Mouse (Mus musculus) layer of hippocampus, adult 8-10 months (tissue): Measurements from ENCODE around the gene Eif5a2. TPM values are rescaled to one million over a fixed set of nuclear protein-coding genes. Genes with fewer than 3 reads are reported as not detected.
"Not testable (repeated sequence)": the region's sequence is repeated elsewhere in the genome, so short reads cannot be mapped to it uniquely, and the experiment has no call there.

Source experiments
- DNase-seq, 2 experiments: peaks; one replicate each; pipeline ENCODE4 v3.0.0; 2022; ENCODE audit warnings: low spot score in 2 of 2
- total RNA-seq, 4 experiments: library from RNA; stranded (reverse); gene quantifications; 2 replicates each; pipeline ENCODE4 v1.2.4; 2022

The Eif5a2 gene
- total RNA-seq, result 10 to 100 TPM; 32.3 to 41.0 (median 33.8) TPM

DNA sequence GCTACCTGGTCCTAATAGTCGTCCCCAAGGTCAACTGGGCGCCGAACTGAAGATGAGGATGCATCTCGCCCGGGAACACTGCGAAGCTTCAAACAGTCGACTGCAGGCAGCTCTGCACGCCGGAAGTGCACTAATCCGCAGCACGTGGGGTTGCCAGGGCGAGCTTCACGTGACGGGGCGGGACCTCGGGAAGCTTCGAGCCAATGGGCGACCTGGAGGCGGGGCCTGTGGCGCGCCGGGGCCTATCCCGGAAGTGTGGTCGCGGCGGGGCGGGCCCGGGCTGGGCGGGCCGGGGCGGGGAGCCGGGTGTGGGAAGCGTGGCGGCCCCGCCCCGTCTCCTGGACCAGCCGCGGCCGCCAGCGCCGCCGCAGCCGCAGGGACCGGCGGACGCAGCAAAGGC, at the start of gene Eif5a2:
TSS of gene Eif5a2 (plus strand) at position 283 of the 400 bp plus-strand sequence.
- DNase-seq, result peak; percentile 90 to 93

DNA sequence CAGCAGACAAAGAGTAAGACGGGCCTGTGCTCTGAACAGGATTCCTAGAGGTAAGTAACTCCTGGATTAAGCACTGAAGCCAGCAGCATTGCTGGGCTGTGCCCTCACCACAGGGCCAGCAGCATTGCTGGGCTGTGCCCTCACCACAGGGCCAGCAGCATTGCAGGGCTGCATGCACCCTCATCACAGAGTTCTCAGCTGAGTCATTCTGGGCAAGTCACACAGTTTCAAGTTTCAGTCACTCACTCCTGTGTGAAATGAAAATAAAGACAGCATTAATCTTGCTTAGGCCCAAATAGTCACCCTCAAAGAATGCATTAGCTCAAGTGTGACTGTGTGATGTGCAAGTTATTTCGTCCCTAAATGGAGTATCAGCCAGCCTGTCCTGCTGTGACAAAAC, 46.4 kb upstream of the Eif5a2 start:
- no peak for DNase-seq

DNA sequence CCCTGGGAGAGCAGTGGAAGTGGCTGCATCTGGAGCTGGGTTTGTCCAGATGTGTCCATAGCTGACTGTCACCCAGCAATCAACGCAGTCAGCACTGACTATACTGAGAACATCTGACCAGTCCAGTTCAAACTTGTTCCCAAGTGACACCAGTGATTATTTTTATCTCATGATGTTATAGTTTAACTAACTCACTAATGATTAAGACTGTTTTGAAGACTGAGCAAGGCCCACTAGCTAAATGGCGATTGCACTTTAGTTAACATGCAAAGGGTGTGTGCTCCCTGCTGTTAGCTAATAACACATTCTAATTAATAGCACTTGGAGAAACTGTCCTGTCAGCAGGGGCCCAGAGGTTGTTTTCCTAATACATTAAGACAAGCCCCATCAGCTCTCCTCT, 44.1 kb upstream of the Eif5a2 start:
- DNase-seq, result no peak

DNA sequence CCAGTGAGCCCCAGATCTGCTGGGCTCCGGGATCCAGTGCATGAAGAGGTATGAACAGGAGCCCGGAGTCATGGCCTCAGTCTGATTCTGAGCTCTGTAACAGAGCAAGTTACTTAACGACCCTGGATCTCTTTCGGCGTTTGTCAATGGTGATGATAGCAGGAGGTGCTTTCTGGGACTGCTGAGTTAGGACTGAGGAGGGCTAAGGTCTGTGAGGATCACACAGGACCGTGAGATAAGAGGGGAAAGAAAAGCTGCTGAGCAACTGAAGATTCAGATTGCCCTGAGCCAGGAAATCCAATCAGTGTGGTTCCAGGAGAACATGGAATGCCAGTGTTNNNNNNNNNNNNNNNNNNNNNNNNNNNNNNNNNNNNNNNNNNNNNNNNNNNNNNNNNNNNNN, 40.7 kb upstream of the Eif5a2 start:
- no peak for DNase-seq

DNA sequence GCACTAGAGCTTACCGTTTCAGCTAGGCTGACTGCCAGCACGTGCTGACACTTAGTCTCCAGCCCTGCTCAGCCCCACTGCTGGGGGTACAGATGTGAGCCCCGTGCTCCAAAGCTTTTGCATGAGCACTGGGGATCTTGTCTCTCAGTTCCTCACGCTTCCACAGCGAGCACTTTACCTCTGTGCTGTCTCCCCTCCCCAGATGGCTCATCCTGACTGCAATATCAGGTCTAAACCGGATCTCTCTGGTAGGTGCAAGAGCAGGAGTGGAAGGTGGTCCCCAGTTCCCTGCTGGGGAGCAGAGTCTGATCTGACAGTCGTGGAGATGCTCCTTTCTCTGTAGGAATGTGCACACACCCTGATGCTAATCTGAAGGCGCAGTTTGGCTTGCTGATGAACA, 37.8 kb upstream of the Eif5a2 start:
- DNase-seq, result no peak

DNA sequence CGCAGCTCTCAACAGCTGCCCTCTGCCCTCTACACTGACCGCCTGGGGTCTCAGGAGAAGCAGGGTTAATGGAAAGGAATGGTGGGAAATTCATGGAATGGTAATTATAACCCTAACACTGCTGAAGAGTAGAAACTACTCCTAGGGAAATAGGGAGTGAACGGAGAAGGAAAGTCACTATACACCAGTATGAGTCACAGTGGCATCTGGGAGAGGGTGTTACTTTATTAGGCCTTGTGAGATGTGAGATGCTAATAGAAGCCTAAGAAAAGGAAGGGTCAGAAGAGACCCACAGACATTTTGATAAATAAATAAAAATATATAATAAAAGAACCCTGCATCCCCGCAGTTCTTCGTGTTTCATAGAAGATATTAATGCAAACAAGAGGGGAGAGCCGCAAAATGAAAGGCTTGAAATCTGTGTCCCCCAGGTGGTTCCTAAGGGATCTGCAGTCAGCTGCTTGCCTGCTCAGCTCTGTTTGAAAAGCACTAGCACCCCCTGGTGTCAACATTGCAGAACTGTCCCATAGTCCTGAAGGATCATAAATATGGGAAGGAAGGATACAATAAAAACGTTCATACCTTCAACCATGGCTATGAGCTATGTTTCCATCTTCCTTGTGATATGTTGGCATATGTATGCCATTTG, 35.1 kb upstream of the Eif5a2 start:
- peak; percentile 61 to 79 for DNase-seq

DNA sequence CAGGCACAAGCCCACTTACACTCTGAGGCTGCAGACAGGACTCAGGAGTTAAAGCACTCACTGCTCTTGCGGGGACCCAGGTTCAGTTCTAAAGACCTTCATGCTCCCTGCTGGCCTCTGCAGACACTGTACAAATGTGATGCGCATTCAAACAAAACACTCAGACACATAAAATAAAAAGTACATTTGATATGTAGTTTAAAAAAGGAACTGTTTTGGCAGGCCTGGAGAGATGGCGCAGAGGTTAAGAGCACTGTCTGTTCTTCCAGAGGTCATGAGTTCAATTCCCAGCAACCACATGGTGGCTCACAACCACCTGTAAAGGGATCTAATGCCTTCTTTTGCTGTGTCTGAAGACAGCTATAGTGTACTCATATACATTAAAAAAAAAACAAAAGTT, 32.9 kb upstream of the Eif5a2 start:
- no peak for DNase-seq

DNA sequence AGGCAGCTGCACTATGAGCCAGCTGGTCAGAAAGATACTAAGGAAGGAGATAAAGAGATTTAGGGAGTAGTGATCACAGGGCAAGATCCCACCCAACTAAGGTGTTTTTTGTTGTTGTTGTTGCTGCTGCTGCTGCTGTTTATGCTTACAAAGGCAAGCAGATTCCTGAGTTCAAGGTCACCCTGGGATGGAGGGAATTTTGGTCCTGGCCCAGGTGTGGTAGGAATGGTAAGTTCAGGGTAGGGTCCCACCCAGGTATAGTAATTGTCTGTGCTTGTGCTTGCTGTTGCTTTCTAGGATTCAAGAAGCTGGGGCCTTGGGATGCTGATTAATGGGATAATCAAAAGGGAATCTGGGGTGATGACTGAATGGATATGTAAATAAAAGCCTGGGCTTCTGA, 32.1 kb upstream of the Eif5a2 start:
- DNase-seq, result no peak

DNA sequence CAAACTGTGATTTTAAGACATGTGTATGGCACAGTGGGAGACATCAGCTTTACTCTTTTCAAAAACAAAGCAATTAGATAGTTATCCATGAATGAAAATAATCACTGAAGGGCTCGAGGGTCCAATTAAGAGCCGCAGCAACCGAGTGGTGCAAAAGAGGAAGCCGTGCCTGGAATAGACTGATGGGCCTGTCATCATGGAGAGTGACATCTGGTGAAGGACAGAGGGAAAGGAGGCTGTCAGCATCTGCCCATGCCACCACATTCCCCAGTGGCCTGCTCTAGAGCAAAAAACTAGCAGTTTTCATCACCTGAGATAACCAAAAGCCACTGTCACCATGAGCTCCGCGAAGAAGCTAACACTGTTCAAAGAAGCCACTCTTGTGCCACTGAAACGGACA, 25.6 kb upstream of the Eif5a2 start:
- no peak for DNase-seq

DNA sequence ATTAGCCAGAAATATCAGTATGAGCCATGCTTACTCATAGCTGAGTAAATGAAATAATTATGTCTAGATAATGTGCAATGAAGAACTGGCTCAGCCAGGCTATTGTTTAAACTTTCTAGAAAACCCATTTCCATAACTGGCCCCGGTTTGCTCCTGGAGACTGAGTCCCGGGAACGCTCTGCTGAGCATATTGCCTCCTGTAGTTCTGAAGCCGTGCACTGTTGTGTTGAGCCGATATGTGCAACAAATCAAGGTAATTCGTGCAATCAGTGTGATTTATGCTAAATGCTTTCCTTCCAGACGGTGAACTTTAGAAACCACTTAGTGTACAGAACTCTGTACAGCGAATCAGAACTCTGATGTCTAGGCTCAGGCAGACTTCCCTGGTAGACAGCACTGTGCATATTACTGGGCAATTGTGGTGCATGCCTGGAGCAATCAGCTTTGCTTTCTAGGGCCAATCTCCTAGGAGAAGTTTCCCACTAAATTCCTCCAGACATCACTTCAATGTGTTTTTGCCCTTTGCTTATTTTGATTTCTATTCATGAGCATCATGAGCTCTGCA, 19.8 kb upstream of the Eif5a2 start:
- DNase-seq, result no peak

DNA sequence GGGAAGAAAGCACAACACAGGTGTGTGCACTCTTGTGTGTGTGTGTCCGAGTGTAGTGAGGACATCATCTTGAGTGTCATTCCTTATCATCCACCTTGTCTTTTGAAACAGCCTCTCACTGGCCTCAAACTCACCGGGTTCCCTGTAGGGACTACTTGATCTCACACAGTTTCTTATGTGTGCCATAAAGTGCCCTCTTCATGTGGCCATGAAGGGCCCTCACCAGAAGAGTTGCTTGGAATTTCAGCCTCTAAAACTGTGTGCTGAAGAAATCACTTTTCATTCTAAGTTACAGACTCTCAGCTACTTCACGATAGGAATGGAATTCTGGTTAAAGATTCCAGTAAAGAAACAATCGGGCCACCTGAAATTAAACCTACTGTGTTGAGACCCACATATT, 14.1 kb upstream of the Eif5a2 start:
- no peak for DNase-seq

DNA sequence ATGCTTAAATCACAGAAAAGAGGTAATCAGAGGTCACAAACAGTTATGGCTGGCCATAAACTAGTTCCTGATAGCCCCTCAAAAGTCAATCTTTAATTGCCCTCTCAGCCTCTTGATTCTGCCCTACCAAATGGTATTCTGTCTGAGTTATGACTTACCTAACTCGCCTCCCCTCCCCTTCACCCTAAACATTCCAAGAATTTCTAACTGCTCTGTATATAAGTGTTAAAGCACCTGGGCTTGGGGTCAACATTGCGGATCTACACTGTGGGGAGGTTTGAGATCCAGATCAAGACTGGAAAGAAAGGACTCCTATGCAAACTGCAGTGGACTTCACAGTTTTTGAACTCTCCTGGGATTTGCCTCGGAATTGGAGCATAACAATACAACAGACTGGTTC, 12.9 kb upstream of the Eif5a2 start:
- DNase-seq, result no peak

DNA sequence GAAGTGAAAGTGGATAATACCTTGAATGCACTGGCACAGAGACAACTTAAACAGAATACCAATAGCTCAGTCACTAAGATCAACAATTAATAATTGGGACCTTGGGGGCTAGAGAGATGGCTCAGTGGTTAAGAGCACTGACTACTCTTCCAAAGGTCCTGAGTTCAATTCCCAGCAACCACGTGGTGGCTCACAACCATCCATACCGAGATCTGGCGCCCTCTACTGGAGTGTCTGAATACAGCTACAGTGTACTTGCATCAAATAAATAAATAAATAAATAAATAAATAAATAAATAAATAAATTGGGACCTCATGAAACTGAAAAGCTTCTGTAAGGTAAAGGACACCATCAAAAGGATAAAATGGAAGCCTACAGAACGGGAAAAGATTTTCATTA, 8.2 kb upstream of the Eif5a2 start:
- DNase-seq, result not testable (repeated sequence)

DNA sequence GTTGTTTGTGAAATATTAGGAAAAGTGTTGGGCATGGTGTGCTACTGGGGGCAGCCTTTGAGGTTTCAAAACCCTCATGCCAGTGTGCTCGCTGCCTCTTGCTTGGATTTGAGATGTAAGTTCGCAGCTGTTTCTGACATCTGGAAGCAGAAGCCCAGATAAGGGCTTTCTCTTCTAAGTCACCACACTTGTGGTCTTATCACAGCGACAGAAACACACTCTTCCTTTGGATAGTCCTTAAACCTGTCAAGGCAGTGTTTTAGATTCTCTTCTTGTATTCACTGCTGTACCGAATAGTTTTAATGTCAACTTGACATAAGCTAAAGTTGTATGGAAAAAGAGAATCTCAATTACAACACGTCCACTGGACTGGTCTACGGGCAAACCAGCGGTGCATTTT, 5.7 kb upstream of the Eif5a2 start:
- DNase-seq, result no peak

DNA sequence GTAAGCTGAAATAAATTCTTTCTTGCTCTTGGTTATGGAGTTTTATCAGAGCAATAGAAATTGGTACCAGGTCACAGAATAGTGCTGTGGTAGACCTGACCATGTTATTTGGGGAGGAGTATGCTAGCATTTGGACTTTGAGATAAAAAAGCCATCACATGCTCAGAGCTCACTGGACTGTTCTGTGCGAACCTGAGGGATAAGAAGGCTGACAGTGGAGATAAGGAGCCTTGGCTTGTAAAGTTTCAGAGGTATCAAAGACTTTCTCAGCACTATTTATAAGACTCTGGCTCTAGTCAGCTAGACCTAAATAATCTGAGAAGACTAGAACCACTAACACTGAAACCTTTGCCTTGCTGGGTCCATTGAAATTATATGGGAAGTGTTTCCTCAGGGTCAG, 5.1 kb upstream of the Eif5a2 start:
- DNase-seq, result no peak

DNA sequence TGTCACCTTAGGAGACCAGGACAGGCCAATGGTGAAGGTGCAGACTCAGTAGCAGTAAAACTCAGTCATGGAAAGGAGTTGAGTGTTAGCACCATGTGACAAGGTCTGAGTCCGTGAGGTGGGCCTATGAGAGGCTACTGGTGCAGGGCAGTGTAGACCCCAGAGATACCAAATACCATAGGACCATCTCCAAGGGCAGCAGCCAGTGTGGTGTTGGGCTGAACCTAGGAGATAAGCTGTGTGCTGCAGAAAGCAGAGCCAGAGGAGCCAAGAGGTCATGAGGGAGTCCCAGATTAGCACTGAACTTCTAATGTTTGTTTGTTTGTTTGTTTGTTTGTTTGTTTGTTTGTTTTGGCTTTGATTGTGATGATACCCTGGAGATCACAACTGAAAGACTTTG, 4.6 kb upstream of the Eif5a2 start:
- no peak for DNase-seq

DNA sequence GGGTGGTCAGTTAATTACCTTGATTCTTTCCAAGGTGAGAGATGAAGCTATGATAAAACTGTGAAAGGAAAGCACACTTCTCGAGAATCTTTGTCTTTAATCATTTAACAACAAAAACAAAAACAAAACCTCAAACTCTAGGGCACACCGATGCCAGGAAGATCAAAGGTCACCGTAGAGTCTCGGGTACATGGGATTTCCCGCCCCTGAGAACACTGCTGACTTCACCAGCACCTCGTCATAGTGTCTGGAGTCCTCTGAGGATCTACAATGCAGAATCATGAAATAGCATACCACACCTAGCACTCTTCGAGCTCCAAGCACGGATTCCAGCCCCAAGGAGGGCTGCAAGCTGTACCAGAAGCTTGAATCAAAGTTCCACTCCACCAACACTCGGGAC, 565 bp upstream of the Eif5a2 start:
- peak in 1 of 2 experiments; percentile 4 for DNase-seq

DNA sequence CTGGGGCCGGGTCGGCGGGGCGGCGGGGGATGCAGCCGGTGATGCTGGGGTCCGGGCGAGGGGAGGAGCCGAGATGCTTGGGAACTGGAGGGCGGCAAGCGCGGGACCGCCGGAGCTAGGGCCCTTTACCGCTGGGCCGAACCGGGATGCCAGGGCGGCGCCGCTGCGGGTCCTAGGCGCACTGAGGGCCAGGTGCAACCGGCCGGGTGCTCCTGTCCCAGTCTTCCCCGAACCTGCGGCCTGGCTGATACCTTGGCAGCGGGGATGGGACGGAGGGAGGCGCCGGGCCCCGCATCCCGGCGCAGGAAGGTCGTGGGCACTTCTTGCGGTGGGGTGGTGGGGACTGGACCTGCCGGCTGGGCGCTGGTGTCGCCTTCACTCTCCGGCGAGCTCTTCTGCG, 346 bp downstream of the Eif5a2 start:
- DNase-seq, result peak in 1 of 2 experiments; percentile 18

DNA sequence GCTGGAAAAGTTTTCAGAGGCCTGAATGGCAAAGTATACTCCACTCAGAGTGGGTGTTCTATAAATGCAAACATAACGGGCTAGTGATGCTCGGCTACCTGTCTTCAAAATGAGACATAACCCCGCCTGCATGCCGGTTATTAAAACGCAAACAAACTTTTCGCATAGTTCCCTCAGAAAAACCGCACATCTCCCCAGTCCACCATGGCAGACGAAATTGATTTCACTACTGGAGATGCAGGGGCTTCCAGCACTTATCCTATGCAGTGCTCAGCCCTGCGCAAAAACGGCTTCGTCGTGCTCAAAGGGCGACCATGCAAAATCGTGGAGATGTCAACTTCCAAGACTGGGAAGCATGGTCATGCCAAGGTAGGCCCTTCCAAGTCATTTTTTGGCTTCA, 772 bp downstream of the Eif5a2 start:
- no peak for DNase-seq

DNA sequence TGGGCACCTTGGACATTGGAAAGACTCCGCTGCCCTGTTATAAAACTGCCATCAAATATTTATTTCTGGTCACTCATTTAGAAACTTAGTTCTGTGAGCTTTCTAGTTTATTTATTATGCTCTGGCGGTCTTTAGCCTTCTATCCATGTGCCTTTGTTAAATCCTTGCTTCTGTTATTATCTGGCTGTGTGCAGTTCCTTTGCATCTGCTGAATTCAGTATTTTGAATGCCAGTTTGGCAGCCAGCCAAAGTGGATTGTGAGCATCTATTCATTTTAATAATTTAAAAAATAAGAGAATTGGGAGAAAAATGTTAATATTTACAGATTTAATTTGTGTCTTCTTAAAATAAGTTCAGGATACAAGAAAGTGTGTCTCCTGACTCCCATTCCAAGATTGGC, 3.1 kb downstream of the Eif5a2 start:
- no peak for DNase-seq

DNA sequence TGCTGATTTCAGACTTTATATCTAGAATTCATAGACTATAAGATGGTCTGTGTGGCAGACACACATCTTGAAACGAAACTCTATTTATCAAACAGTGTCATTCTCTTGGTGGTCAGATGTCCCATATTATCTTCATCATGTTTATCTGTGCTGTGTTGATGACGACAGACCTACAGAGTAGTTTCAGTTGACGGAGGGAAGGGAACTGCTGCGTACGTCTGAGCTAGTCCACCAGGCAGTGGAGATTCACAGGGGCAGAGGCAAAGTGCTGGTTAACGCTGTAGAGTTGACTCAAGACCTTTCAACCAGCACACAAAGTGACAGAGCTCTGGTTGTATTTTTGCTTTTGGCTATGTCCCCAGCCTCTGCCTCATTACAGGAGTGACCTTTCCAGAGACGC, 13.8 kb downstream of the Eif5a2 start:
- DNase-seq, result no peak

DNA sequence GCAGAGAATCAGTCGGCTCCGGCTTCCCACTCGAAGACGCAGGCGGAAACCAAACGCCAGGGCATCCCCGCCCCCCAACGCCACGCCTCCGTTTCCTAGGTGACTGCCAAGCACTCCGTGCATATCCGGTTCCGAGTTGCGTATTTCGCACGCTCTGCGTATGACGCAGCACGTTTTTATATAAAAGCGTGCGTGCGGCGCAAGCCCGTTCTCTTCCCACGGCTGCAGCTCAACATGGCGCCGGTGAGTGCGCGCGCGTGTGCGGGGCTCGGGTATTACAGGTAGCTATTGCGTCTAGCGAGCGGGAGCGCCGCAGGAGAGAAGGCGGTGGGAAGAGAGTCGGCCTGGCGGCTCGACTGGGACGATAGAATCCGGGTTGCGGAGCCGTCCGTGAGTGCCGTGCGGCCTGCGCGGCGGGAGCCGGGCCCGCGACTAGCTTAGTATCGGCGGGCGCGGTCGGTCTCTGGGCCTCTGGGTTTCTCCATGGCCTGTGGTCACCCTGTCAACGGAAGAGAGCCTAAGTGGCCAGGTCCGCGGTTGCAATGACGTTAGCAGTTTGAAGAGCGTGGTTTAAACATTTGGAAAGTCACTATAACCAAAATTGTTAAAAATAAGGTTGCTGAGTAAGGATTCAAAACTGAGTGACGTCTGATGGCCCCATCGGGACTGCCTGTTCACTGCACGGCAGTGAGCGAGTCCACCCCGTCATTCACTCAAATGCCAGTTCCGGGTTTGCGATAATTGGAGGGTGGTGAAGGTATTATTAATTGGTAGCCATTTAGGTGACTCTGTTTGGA, 24.4 kb downstream of the Eif5a2 start, which contains the start of gene Rpl22l1:
TSS of gene Rpl22l1 (plus strand) at position 136 of the 797 bp plus-strand sequence.
- DNase-seq, result peak; percentile 97 to 98
